46 mouse cellular contexts compared by ENCODE assay signal in genomic region chr5:104335962-104336361, GRCm38 (mm10). TPM values are rescaled to one million over a fixed set of nuclear protein-coding genes. Genes with fewer than 3 reads are reported as not detected.
"Had no signal": no experiment of that assay in that cellular context is flagged by ENCODE, and none has a peak within 500 bp of the region (broad histone marks: within the 10 kb centered on the region; RNA-seq: fewer than 3 reads in every experiment).

No protein-coding gene starts in this region.

- H3K4me1 ChIP-seq: limb, embryonic 12.5 days; liver, embryonic 12.5 days; liver, embryonic 13.5 days; liver, embryonic 15.5 days; midbrain, embryonic 12.5 days had no signal

- H3K4me3 ChIP-seq: left cerebral cortex, adult 2 months; limb, embryonic 10.5 days; limb, embryonic 12.5 days; limb, embryonic 13.5 days; limb, embryonic 15.5 days; liver, embryonic 12.5 days; liver, embryonic 13.5 days; liver, embryonic 15.5 days; lung, embryonic 15.5 days; megakaryocyte, embryonic 14.5 days; midbrain, embryonic 12.5 days; midbrain, embryonic 13.5 days; midbrain, embryonic 15.5 days; myocyte had no signal

- H3K9ac ChIP-seq: limb, embryonic 12.5 days; limb, embryonic 13.5 days; limb, embryonic 15.5 days; liver, embryonic 12.5 days; liver, embryonic 13.5 days; liver, embryonic 14.5 days; liver, embryonic 15.5 days; liver, postnatal 0 days; lung, embryonic 14.5 days; lung, embryonic 15.5 days; midbrain, embryonic 12.5 days; midbrain, embryonic 13.5 days; midbrain, embryonic 15.5 days had no signal

- H3K27ac ChIP-seq: left cerebral cortex, adult 2 months; limb, embryonic 10.5 days; limb, embryonic 12.5 days; limb, embryonic 13.5 days; limb, embryonic 15.5 days; liver, embryonic 12.5 days; liver, embryonic 13.5 days; liver, embryonic 14.5 days; liver, embryonic 15.5 days; lung, embryonic 15.5 days; macrophage; midbrain, embryonic 12.5 days; midbrain, embryonic 13.5 days; midbrain, embryonic 15.5 days had no signal

- ATAC-seq: liver, embryonic 12.5 days; liver, postnatal 0 days; lung, postnatal 0 days; midbrain, embryonic 13.5 days; midbrain, embryonic 15.5 days; midbrain, embryonic 16.5 days had no signal

- H3K27me3 ChIP-seq: limb, embryonic 13.5 days; liver, embryonic 12.5 days; liver, embryonic 13.5 days; liver, embryonic 15.5 days; lung, embryonic 15.5 days; midbrain, embryonic 13.5 days; midbrain, embryonic 15.5 days had no signal

- DNase-seq: left cerebral cortex, postnatal 4 days; liver; liver, embryonic 13.5 days; liver, postnatal 0 days; lung, adult 18-20 months; lung, adult 2 months; lung, embryonic 14.5 days; lung, postnatal 10 days; lung, postnatal 14 days; lung, postnatal 36 days; lung, postnatal 4 days; midbrain, embryonic 14.5 days had no signal

- H3K9me3 ChIP-seq: limb, embryonic 10.5 days; limb, embryonic 13.5 days; limb, embryonic 15.5 days; liver, embryonic 12.5 days; liver, embryonic 13.5 days; liver, embryonic 15.5 days; lung, embryonic 15.5 days; megakaryocyte, embryonic 14.5 days; midbrain, embryonic 12.5 days; midbrain, embryonic 13.5 days; midbrain, embryonic 15.5 days had no signal

- H3K36me3 ChIP-seq: limb, embryonic 10.5 days; limb, embryonic 12.5 days; limb, embryonic 13.5 days; limb, embryonic 15.5 days; liver, embryonic 12.5 days; liver, embryonic 13.5 days; liver, embryonic 15.5 days; lung, embryonic 15.5 days; midbrain, embryonic 12.5 days; midbrain, embryonic 13.5 days; midbrain, embryonic 15.5 days had no signal

- H3K4me2 ChIP-seq: limb, embryonic 12.5 days; limb, embryonic 13.5 days; limb, embryonic 15.5 days; liver, embryonic 11.5 days; liver, embryonic 12.5 days; liver, embryonic 13.5 days; liver, embryonic 15.5 days; lung, embryonic 14.5 days; lung, embryonic 15.5 days; midbrain, embryonic 12.5 days; midbrain, embryonic 13.5 days; midbrain, embryonic 15.5 days had no signal

RNA-seq across cellular contexts. Expression of gene Mepe, which starts 10.8 kb away (rescaled TPM):
- total RNA-seq: left cerebral cortex, adult 2 months; left cerebral cortex, adult 8-10 months; left cerebral cortex, postnatal 10 days; left cerebral cortex, postnatal 14 days; left cerebral cortex, postnatal 25 days; left cerebral cortex, postnatal 36 days; left cerebral cortex, postnatal 4 days; liver, adult 2 months; megakaryocyte progenitor cell, adult 5-6 weeks; megakaryocyte, adult 5-6 weeks; megakaryocyte-erythroid progenitor cell, adult 5-6 weeks; midbrain, postnatal 0 days; monocyte, adult 5-6 weeks had no signal
- polyA plus RNA-seq: limb, embryonic 10.5 days; limb, embryonic 11.5 days; limb, embryonic 12.5 days; limb, embryonic 13.5 days; limb, embryonic 14.5 days; liver, adult 2 months; liver, embryonic 11.5 days; liver, embryonic 12.5 days; liver, embryonic 13.5 days; liver, embryonic 14.5 days; liver, embryonic 15.5 days; liver, embryonic 16.5 days; liver, postnatal 0 days; lung, adult 2 months; lung, embryonic 14.5 days; lung, embryonic 15.5 days; lung, embryonic 16.5 days; lung, postnatal 0 days; macrophage; midbrain, embryonic 12.5 days; midbrain, embryonic 13.5 days; midbrain, embryonic 14.5 days; midbrain, embryonic 15.5 days; midbrain, embryonic 16.5 days; midbrain, postnatal 0 days; myocyte; neural tube, embryonic 11.5 days had no signal

RNA-seq across cellular contexts. Expression of gene Ibsp, which starts 37.0 kb away (rescaled TPM):
- total RNA-seq: liver, adult 2 months; megakaryocyte progenitor cell, adult 5-6 weeks; megakaryocyte-erythroid progenitor cell, adult 5-6 weeks; monocyte, adult 5-6 weeks had no signal
- polyA plus RNA-seq: limb, embryonic 10.5 days; limb, embryonic 11.5 days; limb, embryonic 12.5 days; liver, adult 2 months; liver, embryonic 11.5 days; liver, embryonic 12.5 days; liver, embryonic 13.5 days; liver, embryonic 15.5 days; liver, embryonic 16.5 days; liver, postnatal 0 days; lung, adult 2 months; macrophage; midbrain, embryonic 12.5 days; midbrain, embryonic 14.5 days; neural tube, embryonic 11.5 days had no signal
